Mouse (Mus musculus) c-Kit-positive CD71-positive TER-119-positive erythroid progenitor cells, embryonic 14.5 days (primary cell): ENCODE measurements around the gene Fcgrt.

Experiments
- DNase-seq: peaks from one replicate; pipeline ENCODE4 v3.0.0-alpha.2; 2013; ENCODE audit warnings: low spot score

Fcgrt gene

GRCm38 (mm10) chr7:45082401-45083299 is 21.0 kb downstream of the Fcgrt start:
- no peak for DNase-seq

- DNase-seq: no peak
Observed at GRCm38 (mm10) chr7:45081016-45081415, 22.6 kb downstream of the Fcgrt start.

- DNase-seq: peak; percentile 84
Observed at GRCm38 (mm10) chr7:45079856-45080255, 23.8 kb downstream of the Fcgrt start.

- DNase-seq: peak; percentile 67
Observed at GRCm38 (mm10) chr7:45078513-45078912, 25.1 kb downstream of the Fcgrt start.

- DNase-seq: no peak
Observed at GRCm38 (mm10) chr7:45077829-45078228, 25.8 kb downstream of the Fcgrt start.

- DNase-seq: no peak
Observed at GRCm38 (mm10) chr7:45077322-45077721, 26.3 kb downstream of the Fcgrt start.

- no peak for DNase-seq
Observed at GRCm38 (mm10) chr7:45076501-45076900, 27.1 kb downstream of the Fcgrt start.

- DNase-seq: no peak
Observed at GRCm38 (mm10) chr7:45075405-45075804, 28.2 kb downstream of the Fcgrt start.

- DNase-seq: no peak
Observed at GRCm38 (mm10) chr7:45073949-45074348, 29.7 kb downstream of the Fcgrt start.

GRCm38 (mm10) chr7:45073171-45073707 is 30.4 kb downstream of the Fcgrt start:
- no peak for DNase-seq

GRCm38 (mm10) chr7:45072230-45072629 is 31.4 kb downstream of the Fcgrt start:
- DNase-seq: no peak

GRCm38 (mm10) chr7:45069671-45070070 is 34.0 kb downstream of the Fcgrt start:
- no peak for DNase-seq

GRCm38 (mm10) chr7:45068000-45068318 is 35.7 kb downstream of the Fcgrt start:
- DNase-seq: peak; percentile 61

- DNase-seq: no peak
Observed at GRCm38 (mm10) chr7:45067190-45067999, 36.3 kb downstream of the Fcgrt start.

GRCm38 (mm10) chr7:45062239-45062835 is 41.3 kb downstream of the Fcgrt start, which contains the start of the genes Nosip and Prrg2:
Gene Nosip, plus strand, starts transcription at chr7:45062429.
Gene Prrg2, minus strand, starts transcription at chr7:45062677.
- peak; percentile 98 for DNase-seq

GRCm38 (mm10) chr7:45061532-45062075 is 42.0 kb downstream of the Fcgrt start:
- DNase-seq: no peak

GRCm38 (mm10) chr7:45060632-45061122 is 43.0 kb downstream of the Fcgrt start:
- DNase-seq: no peak

GRCm38 (mm10) chr7:45058607-45059571 is 44.8 kb downstream of the Fcgrt start:
- DNase-seq: no peak

- no peak for DNase-seq
Observed at GRCm38 (mm10) chr7:45056972-45057348, 46.7 kb downstream of the Fcgrt start.

GRCm38 (mm10) chr7:45056329-45056971 is 47.2 kb downstream of the Fcgrt start:
- no peak for DNase-seq
